In genomic region chr6:99577040-99577439, GRCm38 (mm10) we compare ENCODE assay signal across 17 mouse cellular contexts.
"Had no signal": no experiment of that assay in that cellular context is flagged by ENCODE, and none has a peak within 500 bp of the region (broad histone marks: within the 10 kb centered on the region; RNA-seq: fewer than 3 reads in every experiment).

No protein-coding gene starts in this region.

- DNase-seq: lung, adult 2 months; lung, postnatal 14 days; lung, postnatal 36 days; right cerebral cortex, postnatal 14 days; thymus, adult 2 months; thymus, postnatal 25 days; thymus, postnatal 4 days had no signal

- ATAC-seq: lung, postnatal 0 days; midbrain, embryonic 13.5 days; midbrain, embryonic 15.5 days had no signal

- H3K9ac ChIP-seq: lung, embryonic 15.5 days; midbrain, embryonic 13.5 days; midbrain, embryonic 15.5 days; neural tube, embryonic 12.5 days; stomach, embryonic 15.5 days had no signal

- H3K36me3 ChIP-seq: lung, embryonic 15.5 days; midbrain, embryonic 13.5 days; midbrain, embryonic 15.5 days; neural tube, embryonic 12.5 days; stomach, embryonic 15.5 days had no signal

- H3K4me2 ChIP-seq: lung, embryonic 15.5 days; midbrain, embryonic 11.5 days; midbrain, embryonic 13.5 days; midbrain, embryonic 15.5 days; neural tube, embryonic 12.5 days; stomach, embryonic 15.5 days had no signal

- H3K4me3 ChIP-seq: lung, embryonic 15.5 days; megakaryocyte, embryonic 14.5 days; midbrain, embryonic 13.5 days; midbrain, embryonic 15.5 days; neural tube, embryonic 12.5 days; stomach, embryonic 15.5 days had no signal

- H3K9me3 ChIP-seq: lung, embryonic 15.5 days; midbrain, embryonic 13.5 days; midbrain, embryonic 15.5 days; neural tube, embryonic 12.5 days; stomach, embryonic 15.5 days had no signal

- H3K27ac ChIP-seq: lung, embryonic 15.5 days; macrophage; midbrain, embryonic 13.5 days; midbrain, embryonic 15.5 days; neural tube, embryonic 12.5 days; stomach, embryonic 15.5 days; stomach, postnatal 0 days had no signal

- H3K27me3 ChIP-seq: lung, embryonic 15.5 days; midbrain, embryonic 13.5 days; midbrain, embryonic 15.5 days; neural tube, embryonic 12.5 days; stomach, embryonic 15.5 days had no signal

- H3K4me1 ChIP-seq: midbrain, embryonic 13.5 days; midbrain, embryonic 15.5 days; neural tube, embryonic 12.5 days; stomach, embryonic 15.5 days had no signal
